Mouse (Mus musculus): ENCODE data around the gene Cabp4.
A peak's percentile ranks its signal among the peaks of the same experiment; 100 is the strongest.
"Not testable (repeated sequence)": the region's sequence is repeated elsewhere in the genome, so short reads cannot be mapped to it uniquely, and the experiment has no call there.

The Cabp4 gene

DNA sequence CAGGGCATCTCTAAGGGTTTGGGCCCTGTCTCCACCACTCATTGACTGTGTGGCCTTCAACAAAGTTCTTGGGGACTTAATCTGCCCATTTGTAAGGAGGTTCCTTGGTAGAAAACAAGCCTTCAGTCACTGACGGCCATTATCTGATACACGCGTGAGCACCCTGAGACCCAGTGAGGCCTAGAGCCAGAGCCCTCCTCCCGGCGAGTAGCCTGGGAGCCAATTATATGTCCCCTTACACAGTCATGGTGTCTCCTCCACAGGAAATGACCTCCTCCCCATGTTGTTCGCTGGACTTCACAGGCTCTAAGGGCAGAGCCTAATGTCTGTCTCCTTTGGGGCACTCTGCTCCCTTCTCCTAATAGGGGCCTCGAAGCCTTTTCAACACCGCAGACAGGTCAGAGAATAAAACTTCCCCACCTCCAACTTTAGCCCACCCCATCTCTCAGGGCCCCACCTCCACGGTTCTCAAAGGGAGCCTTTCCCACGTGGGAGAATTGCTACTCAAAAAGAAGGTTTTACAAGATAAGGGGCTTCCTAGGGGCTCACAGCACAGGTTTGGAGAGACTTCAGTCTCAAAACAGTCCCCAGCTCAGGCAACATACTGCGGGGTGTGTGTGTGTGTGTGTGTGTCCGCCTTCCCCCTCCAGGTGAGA, 2.7 kb upstream of the Cabp4 start:
- DNase-seq = no peak

DNA sequence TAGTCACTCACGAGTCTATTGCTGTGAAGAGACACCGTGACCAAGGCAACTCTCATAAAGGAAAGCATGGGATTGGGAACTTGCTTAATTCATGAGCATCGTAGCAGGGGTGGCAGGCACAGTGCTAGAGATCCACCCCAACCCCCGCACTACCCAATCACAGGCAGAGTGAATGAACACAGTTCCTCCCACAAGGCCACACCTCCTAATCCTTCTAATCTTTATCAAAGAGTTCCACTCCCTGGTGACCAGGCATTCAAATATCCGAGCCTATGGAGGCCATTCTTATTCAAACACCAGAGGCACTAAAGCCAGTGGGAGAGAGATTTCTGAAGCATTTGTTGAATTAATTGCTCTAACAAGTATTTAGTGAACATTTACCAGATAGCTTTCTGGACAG, 2.1 kb upstream of the Cabp4 start:
- DNase-seq = no peak

DNA sequence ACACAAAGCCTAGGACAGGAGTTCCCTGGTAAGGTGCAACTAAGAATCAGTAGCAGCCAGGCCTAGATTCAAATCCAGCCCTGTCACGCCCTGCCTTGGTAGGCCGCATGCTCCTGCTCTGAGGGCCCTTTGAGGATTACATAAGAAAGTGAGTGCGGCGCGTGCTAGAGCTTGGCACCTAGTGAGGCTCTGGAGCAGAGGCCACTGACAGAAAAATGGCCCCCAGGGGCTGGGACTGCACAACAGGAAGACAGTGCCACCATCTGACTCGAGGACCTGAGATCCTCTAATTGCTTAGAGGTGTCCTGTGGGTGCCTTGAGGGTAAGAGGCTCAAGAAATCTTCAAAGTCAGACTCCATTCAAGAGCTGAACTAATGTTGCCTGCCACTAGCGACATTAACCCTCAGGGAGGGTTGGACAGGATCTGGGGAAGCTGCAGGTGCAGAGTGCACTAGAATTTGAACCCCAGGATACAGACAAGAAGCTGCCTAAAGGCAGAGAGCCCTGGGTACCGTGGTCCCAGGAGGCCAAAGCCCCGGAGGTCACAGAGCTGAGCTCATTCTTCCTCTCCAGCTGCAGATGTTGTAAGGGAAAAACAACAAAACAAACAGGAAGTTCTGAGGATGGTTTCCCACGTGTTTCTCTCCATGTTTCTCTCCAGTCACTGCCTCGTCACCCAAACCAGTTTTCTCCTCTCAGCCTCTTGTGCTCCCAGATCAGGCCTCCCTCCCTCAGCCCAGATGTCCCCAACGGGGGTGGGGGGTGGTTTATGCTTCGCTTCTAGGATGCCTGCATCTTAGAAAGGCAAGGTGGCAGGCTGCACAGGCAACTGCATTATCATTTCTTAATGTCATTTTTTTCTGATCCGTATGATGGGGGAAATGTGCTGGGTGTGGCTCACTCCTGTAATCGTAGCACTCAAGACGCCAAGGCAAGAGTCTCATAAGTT, 991 bp upstream of the Cabp4 start:
- peak in 1 of 2 experiments; percentile 51 for DNase-seq

DNA sequence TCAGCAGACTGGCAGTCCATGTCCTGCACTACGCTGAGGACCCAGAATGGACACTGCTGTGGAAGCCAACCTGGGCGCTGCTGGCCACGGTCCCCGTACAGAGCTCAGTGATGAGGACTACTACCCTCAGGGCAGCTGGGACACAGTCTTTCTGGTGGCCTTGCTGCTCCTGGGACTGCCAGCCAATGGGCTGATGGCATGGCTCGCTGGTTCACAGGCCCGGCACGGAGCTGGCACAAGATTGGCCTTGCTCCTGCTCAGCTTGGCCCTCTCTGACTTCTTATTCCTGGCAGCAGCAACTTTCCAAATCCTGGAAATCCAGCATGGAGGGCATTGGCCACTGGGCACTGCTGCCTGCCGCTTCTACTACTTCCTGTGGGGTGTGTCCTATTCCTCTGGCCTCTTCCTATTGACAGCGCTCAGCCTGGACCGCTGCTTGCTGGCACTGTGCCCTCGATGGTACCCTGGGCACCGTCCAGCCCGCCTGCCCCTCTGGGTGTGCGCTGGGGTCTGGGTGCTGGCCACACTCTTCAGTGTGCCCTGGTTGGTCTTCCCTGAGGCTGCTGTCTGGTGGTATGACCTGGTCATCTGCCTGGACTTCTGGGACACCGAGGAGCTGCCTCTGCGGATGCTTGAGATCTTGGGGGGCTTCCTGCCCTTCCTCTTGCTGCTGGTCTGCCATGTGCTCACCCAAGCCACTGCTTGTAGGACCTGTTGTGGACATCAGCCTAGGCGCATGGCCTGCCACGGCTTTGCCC, 1.2 kb downstream of the Cabp4 start:
- peak; percentile 53 to 70 for DNase-seq

DNA sequence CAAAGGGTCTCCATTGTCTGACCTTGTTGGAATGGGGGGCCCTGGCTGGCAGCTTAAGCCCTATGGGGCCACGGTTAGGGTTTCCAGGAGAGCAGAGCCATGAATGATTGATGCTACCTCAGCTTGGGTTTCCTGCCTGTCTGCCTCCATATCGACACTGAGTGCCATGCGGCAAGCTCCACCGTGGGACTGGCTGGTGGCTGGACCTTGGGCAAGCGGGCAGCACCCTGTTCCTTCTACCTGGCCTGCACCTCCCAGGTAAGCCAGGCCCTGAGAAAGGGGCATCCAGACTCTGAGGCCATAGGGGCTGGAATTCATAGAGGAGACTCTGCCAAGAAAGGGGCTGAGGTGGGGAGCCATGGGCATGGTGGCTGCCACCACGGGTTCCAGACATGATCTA, 3.7 kb downstream of the Cabp4 start:
- no peak for DNase-seq

DNA sequence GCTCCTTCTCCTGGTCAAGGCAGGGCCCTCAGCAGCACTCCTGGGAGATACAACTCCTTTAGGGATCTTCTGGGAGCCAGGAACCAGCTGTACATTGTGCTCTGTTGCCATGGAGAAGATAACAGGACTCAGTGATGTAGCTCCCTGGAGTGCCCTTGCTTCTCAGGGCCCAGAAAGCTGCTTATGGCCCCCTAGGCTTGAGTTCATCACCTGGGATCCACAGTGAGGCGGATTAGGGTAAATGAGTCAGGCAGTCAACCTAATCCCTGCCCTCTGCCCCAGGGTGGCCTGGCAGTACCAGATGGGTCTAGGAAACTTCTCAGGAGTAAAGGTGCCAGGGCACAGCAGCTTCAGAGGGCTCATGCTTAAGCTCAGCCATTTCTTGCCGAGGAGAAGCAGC, 4.4 kb downstream of the Cabp4 start, which contains the start of gene Gpr152:
Gpr152 (plus strand) TSS at position 342 of the 400 bp plus-strand sequence.
- DNase-seq = no peak

DNA sequence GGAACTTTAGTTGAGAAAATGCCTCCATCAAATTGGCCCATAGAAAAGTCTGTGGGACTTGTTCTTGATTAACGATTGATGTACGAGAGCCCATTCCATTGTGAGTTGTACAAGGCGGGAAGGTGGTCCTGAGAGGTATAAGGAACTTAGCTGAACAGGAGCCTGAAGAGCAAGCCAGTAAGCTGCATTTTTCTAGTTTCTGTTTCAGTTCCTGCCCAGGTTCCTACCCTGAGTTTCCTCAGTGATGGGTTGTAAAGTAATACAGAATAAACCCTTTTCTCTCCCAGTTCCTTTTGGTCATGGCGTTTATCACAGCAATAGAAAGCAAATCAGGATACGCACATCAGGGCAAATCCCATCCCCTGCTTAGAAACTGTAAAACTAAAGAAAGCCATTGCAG, 5.9 kb downstream of the Cabp4 start:
- DNase-seq = no peak

DNA sequence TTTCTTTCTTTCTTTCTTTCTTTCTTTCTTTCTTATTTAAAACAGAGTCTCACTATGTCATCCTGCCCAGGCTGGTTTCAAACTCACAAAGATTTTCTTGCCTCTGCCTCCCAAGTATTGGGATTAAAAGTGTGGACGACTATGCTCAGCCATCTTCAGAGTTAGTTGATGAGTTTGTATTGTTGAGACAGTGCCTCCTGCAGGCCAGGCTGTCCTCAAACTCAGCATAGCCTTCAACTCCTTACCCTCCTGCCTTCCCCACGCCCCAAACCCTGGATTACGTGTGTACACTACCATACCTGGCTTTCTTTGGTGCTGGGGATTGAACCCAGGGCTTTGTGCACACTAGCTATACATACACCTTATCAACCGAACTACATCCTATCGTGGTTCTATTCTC, 7.4 kb downstream of the Cabp4 start:
- DNase-seq = no peak

DNA sequence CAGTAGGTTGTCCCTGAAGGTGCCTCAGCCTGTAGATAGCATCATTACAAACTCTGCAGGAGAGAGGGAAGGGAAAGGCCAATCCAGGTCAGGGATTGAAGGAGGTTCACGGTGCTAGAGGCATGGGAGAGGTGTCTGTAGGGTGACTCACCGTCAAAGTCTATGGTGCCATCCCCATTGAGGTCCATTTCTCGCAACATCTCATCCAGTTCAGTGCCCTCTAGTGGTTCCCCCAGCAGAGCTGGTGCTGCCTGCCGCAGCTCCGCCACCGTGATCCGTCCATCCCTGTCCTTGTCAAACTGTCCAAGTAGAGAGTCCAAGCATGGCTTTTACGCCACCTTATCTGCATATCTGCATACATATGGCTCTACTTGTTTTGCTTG, 7.9 kb downstream of the Cabp4 start:
- DNase-seq = not testable (repeated sequence)

DNA sequence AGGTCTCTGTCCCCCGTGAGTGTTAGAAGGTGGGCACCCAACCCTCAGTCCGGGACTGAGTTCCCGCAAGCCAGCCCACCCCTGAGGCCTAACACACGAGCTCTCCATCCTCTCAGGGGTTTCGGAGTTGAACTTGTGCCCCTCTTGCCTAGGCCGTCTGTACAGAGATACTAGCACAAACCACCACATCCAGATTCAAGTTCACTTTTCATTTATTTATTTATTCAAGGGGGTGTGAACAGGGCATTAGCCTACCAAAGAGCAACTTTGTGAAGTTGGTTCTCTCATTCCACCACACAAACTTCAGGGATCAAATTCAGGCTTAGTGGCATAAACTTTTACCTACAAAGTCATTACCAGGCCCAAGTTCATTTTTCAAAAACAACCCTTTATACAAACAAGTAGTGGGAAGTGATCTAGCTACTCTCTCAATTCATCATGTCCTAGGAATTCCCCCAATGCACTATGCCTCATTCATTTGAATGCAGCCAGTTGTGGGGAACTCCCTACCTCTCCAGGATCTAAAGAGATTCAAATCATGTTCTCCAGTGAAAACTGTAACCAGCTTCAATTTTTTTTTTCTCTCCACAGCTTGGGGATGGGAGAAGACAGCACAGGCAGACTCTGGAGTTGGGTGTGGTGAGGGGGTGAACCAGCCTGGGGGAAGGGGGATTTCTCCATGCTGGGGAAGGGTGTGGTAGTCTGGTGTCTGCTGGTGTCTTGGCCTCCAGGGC, 8.4 kb downstream of the Cabp4 start:
- not testable (repeated sequence) for DNase-seq

DNA sequence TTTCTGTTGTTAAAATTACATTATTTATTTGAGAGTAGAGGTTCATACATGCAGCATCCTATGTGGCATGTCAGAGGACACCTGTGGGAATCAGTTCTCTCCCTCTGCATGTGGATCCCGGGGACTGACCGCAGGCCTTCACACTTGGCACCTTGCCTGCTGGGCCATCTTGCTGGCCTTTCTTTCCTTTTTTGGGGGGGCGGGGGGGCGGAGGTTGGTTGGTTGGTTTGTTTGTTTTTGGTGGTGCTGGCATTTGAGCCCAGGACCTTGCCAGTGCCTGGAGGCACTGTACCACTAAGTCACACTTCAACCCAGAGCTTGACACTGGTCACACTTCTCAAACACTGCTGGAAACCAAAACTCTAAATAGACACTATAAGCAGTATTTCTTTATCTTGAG, 9.5 kb downstream of the Cabp4 start:
- no peak for DNase-seq

DNA sequence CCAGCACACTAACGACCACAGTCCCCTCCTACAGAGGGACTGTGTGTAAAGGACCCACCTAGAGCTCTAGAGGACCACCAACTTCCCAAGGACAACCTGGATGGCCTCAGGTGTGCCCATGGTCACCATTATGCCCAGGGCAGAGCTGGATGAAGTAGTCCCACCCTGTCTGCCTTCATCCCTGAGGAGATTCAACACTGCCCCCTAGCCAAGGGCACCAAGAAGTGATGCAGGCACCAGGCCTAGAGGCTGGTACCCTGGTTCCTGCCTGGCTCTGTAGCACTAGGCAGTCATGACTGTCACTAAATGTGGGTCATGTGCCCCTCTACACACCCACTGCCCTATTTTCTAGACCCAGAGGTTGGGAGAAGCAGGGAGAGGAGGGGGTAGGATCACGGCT, 12.1 kb downstream of the Cabp4 start:
- DNase-seq = no peak

DNA sequence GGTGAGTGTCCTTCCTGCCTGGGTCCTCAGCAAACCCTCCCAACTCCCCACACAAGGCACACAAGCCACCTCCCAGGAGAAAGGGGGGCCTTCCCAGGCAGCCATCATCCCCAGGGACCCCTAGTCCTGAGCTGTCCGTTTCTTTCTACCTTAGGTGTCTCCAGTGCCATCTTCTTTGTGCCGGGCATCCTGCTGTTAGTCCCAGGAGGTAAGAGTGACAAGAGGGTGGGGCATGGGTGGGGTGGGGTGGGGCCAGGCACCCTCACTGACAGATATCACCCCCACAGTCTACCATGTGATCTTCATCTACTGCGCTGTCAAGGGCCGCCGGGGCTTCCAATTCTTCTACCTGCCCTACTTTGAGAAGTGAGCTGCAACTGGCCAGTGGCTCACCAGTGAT, 12.8 kb downstream of the Cabp4 start:
- DNase-seq = no peak

DNA sequence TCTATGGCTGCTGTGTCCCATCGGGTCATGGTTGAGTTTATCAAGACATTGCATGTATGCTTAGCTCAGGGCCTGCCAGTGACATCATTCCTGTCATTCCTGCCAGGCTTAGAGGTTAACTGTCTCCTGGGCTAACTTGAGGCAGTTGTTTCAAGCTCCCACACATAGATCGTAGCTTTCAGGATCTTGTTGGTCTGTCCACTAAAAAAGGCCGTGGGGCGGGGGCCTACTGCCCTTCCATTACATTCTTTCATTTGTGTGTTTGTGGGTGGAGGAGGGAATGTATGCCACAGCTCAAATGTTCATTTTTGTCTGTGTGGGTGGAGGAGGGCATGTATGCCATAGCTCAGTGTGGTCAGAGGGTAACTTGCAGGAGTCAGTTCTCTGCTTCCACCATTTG, 13.7 kb downstream of the Cabp4 start:
- DNase-seq = no peak

DNA sequence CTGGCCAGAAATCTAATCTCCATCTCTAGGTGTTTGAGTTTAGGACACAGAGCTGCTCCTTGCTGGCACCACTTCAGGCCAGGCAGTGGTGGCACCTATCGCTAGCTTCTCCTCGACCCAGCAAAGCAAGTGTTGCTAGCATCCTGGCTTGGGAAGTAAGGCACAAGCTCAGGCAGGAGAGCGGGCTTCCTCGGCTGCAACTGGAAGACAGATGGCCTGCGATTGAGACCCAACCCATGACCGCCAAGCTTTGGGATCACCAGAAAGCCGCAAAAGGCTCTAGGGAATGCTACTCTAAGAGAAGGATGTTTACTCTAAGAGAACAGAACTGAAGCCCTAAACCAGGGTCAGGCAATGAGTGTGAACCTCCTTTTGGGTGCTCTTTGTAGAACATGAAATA, 14.4 kb downstream of the Cabp4 start:
- no peak for DNase-seq

DNA sequence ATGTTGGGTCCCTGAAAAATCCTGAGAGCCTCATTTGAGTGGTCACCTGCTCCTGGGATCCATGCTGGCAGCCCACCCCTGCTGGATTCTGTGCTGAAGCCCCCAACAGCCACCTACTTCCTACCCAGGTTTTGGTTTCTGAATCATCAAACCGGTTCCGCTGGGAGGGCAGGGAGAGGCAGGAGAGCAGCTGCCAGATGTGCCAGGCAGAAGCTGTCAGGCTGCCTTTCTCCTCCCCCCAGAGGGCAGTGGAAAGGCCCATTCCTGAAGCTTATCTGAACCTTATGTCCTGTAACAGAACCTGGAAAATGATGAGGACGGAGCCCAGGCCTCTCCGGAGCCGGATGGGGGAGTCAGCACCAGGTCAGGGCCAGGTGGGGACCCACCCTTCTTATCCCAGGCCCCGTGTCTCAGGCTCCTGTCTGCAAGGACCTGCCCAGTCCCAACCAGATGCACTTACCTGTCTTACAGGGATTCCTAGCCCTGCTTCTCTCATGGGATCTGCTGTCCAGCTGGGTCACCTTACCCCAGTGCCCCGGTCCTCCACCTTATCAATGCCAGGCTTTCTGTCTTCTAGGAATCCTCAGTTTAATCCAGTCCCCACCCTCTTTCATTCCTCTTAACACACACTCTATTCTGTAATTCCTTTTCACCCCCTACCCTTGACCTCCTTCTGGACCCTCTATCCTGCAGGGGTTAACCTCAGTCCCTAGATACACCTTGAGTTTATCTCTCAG, 16.9 kb downstream of the Cabp4 start:
- peak in 1 of 2 experiments; percentile 28 for DNase-seq

DNA sequence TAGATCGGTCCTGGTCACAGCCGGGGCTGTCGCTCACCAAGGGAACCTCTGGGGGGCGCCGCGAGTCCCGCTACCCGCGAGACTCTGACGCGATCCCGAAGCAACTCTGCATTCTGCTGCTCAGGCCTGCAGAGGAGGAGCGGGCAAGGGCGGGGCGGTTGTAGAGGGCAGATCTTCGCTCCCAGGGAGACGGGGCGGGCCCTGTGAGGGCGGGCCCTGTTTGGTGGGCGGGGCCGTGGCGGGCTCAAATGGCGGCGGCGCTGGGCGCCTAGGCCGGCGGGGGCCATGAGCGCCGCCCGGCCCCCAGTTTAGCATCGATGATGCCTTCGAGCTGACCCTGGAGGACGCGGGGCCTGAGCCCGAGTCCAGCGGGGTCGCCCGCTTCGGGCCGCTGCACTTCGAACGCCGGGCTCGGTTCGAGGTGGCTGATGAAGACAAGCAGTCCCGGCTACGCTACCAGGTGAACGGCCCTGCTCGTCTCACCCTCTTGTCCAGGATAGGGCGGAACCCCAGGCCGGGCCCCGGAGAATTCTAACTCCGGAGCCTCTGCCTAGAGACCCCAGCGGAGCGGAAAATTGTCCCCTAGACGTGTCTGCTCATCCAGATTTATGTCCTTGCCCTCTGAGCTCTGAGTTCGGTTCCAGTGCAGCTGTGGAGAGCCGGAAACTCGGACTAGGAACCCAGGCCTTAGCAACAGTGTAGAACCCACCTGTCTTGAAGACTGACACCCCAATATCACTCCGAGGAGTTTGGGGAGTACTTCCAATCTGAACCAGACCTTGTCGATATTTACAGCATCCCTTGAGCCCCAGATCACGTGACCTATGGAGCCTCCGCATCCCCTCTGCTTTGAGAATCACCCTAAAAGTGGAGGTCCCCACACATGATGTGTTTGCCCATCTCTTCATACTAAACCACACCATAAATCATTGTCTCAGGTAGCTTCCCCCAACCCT, 17.8 kb downstream of the Cabp4 start, which contains the start of gene Aip:
Aip (minus strand) TSS at position 118 of the 956 bp plus-strand sequence.
- DNase-seq = peak; percentile 99

DNA sequence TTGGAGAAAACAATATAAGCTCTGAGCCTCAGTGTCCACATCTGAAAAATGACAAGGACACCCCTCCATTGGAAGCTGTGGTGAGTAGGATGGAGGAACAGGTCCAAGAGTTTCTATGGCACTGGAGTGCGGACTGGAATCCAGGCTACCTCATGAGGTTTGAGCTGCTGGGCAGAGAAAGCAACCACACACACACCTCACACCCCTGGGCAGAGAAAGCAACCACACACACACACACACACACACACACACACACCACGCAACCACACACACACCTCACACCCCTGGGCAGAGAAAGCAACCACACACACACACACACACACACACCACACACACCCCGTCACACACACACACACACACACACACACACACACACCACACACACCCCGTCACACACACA, 18.6 kb downstream of the Cabp4 start:
- not testable (repeated sequence) for DNase-seq

DNA sequence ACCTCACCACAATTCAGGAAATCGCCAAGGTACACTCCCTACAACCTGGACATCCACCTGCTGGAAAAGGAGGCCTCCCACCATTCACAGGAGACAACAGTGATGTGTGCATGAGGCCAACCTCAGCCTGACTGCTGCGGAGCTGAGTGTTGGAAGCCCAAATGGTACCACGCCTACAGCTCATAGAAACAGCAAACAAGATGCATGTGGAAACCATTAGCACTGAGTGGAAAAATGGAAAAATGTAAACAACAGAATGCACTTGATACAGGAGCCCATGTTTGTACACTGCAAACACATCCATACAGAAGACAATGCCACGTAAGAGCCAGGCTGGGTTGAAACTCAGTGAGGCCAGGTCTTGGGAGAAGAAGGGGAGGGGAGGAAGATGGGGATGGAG, 19.4 kb downstream of the Cabp4 start:
- no peak for DNase-seq

Data from kidney, postnatal 36 days (tissue).